Mouse (Mus musculus) olfactory bulb, adult 2 months (tissue): ENCODE data around the gene Olfr1306.

ENCODE experiments used
- CTCF ChIP-seq: fragments of 200-500 bp; IDR thresholded peaks from 2 replicates; pipeline ENCODE4 v1.5.1; 2012; ENCODE audit warnings: low read depth, mild to moderate bottlenecking, low read length, moderate library complexity; ENCODE audit not compliant: insufficient read depth
- POLR2A ChIP-seq: fragments of 200-500 bp; IDR thresholded peaks from 2 replicates; pipeline ENCODE4 v1.6.1; 2012; ENCODE audit warnings: mild to moderate bottlenecking, low read depth, low read length, moderate library complexity; ENCODE audit not compliant: insufficient read depth

DNA sequence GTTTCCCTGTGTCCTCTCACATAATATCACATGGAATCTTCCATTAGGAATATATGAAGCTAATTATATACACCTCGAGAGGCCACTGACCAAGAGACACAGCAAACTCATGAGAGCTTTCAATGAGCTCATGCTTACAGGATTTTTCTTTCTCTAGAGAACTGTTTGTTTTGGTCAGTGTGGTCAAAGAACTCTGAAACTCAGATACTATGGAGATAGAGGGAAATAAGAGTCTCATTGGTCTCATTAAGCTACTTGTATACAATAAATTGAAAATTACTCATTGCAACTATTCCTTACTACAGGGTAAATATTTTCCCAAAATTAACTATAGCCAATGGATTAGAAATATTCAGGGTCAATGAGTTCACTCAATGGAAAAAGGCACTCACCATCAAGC is 33.3 kb upstream of the Olfr1306 start, which contains the start of gene Olfr1307:
- TF ChIP-seq CTCF (no peak), POLR2A (no peak)
